Mouse (Mus musculus): Measurements from ENCODE around the gene Pth2r. TPM values are rescaled to one million over a fixed set of nuclear protein-coding genes. Genes with fewer than 3 reads are reported as not detected.

Pth2r gene
- polyA plus RNA-seq, 1 experiment, result not detected

- Histone ChIP-seq H3K27ac (ENCODE audit: insufficient read depth, low read depth, low read length) (no peak overlapping the region), H3K4me1 (ENCODE audit: control insufficient read depth, insufficient read depth, low read length) (no peaks in the 10 kb centered on the region), H3K4me3 (ENCODE audit: insufficient read depth, low read length) (no peak overlapping the region)
- TF ChIP-seq CTCF (IDR thresholded peaks at IDR 0.05; ENCODE audit: low read depth, low read length) (no peak), POLR2A (IDR thresholded peaks at IDR 0.05; ENCODE audit: borderline replicate concordance, low read depth, low read length) (no peak)
These were observed 33.2 kb downstream of the Pth2r start for GRCm38 (mm10) chr1:65315022-65315407.

DNA sequence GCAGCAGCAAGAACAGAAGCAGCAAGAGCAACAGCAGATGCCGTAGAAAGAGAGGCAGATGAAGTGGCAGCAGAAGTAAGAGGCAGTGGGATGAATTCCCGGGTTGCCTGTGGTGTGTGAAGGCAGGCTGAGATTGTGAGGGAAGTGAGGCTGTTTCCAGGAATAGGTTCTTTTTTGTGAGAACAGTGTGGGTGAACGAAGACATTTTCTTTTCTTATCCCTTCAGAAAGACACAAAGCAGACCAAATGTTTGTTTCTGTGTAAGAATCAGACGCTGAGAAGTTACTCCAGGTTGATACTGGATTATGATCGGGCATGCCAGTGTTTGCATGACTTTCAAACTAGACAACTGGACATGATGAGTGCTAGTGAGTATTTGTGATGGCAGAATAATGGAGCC, 52.2 kb downstream of the Pth2r start:
- Histone ChIP-seq H3K4me1 (ENCODE audit: control insufficient read depth, insufficient read depth, low read length) (no peaks in the 10 kb centered on the region), H3K27ac (ENCODE audit: insufficient read depth, low read depth, low read length) (no peak overlapping the region), H3K4me3 (ENCODE audit: insufficient read depth, low read length) (no peak overlapping the region)
- TF ChIP-seq POLR2A (IDR thresholded peaks at IDR 0.05; ENCODE audit: borderline replicate concordance, low read depth, low read length) (no peak), CTCF (IDR thresholded peaks at IDR 0.05; ENCODE audit: low read depth, low read length) (no peak)

GRCm38 (mm10) chr1:65337768-65338167, 55.9 kb downstream of the Pth2r start:
- Histone ChIP-seq H3K27ac (ENCODE audit: insufficient read depth, low read depth, low read length) (no peak overlapping the region), H3K4me1 (ENCODE audit: control insufficient read depth, insufficient read depth, low read length) (no peaks in the 10 kb centered on the region), H3K4me3 (ENCODE audit: insufficient read depth, low read length) (no peak overlapping the region)
- TF ChIP-seq CTCF (IDR thresholded peaks at IDR 0.05; ENCODE audit: low read depth, low read length), result no peak
- TF ChIP-seq POLR2A (IDR thresholded peaks at IDR 0.05; ENCODE audit: borderline replicate concordance, low read depth, low read length), result no peak

DNA sequence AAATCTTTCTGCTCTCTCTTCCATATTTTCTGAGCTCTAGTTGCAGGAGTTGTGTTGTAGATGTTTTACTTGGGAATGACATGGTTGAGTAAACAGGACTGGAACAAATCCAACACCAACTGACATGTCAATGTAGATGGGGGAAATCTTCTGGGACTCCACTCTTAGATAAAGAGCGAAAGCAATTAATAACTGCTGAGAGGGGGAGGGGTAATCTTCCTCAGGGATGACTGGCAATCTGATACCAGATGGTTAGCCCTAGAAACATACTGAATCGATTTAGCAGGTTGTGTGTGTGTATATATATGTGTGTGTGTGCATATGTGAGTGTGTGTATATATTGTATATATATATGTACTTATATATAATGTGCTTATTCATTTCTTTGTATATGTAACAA, 58.4 kb downstream of the Pth2r start:
- Histone ChIP-seq H3K27ac (ENCODE audit: insufficient read depth, low read depth, low read length) (no peak overlapping the region), H3K4me1 (ENCODE audit: control insufficient read depth, insufficient read depth, low read length) (no peaks in the 10 kb centered on the region), H3K4me3 (ENCODE audit: insufficient read depth, low read length) (no peak overlapping the region)
- TF ChIP-seq POLR2A (IDR thresholded peaks at IDR 0.05; ENCODE audit: borderline replicate concordance, low read depth, low read length), result no peak
- TF ChIP-seq CTCF (IDR thresholded peaks at IDR 0.05; ENCODE audit: low read depth, low read length), result no peak

GRCm38 (mm10) chr1:65352979-65353378, 71.1 kb downstream of the Pth2r start:
- TF ChIP-seq CTCF (IDR thresholded peaks at IDR 0.05; ENCODE audit: low read depth, low read length), result no peak
- TF ChIP-seq POLR2A (IDR thresholded peaks at IDR 0.05; ENCODE audit: borderline replicate concordance, low read depth, low read length), result no peak
- H3K4me1 ChIP-seq (ENCODE audit: control insufficient read depth, insufficient read depth, low read length), result no peaks in the 10 kb centered on the region
- H3K27ac ChIP-seq (ENCODE audit: insufficient read depth, low read depth, low read length), result no peak overlapping the region
- H3K4me3 ChIP-seq (ENCODE audit: insufficient read depth, low read length), result no peak overlapping the region

DNA sequence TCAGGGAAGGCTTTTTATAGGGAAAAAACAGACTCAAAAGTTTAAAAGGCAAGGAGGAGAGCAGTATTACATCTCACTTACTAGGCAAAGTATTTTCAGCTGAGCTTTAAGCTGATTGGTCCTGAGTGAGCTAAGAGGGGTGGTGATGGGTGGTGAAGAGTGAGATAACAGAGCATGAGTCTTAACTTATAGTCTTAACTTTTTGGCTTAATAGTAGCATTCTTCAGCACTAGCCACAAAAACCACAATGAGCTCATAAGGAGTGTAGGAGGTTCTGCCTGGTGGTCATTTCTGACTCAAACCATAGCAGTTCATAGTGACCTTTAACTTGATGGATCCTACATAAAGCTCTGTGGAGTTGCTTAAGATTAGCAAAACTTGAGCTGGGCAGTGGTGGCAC, 72.3 kb downstream of the Pth2r start:
- H3K4me3 ChIP-seq (ENCODE audit: insufficient read depth, low read length), result no peak overlapping the region
- TF ChIP-seq POLR2A (IDR thresholded peaks at IDR 0.05; ENCODE audit: borderline replicate concordance, low read depth, low read length), result no peak
- no peak for TF ChIP-seq CTCF (IDR thresholded peaks at IDR 0.05; ENCODE audit: low read depth, low read length)
- H3K27ac ChIP-seq (ENCODE audit: insufficient read depth, low read depth, low read length), result no peak overlapping the region
- H3K4me1 ChIP-seq (ENCODE audit: control insufficient read depth, insufficient read depth, low read length), result no peaks in the 10 kb centered on the region

- TF ChIP-seq CTCF (IDR thresholded peaks at IDR 0.05; ENCODE audit: low read depth, low read length) (peak; percentile 45; the same call in 1 of the 2 replicates), POLR2A (IDR thresholded peaks at IDR 0.05; ENCODE audit: borderline replicate concordance, low read depth, low read length) (no peak)
- Histone ChIP-seq H3K4me1 (ENCODE audit: control insufficient read depth, insufficient read depth, low read length) (no peaks in the 10 kb centered on the region), H3K4me3 (ENCODE audit: insufficient read depth, low read length) (no peak overlapping the region), H3K27ac (ENCODE audit: insufficient read depth, low read depth, low read length) (no peak overlapping the region)
These were observed 106.5 kb downstream of the Pth2r start for GRCm38 (mm10) chr1:65388328-65388727.

GRCm38 (mm10) chr1:65389621-65390020, 107.8 kb downstream of the Pth2r start:
- Histone ChIP-seq H3K4me3 (ENCODE audit: insufficient read depth, low read length) (no peak overlapping the region), H3K27ac (ENCODE audit: insufficient read depth, low read depth, low read length) (no peak overlapping the region), H3K4me1 (ENCODE audit: control insufficient read depth, insufficient read depth, low read length) (no peaks in the 10 kb centered on the region)
- TF ChIP-seq POLR2A (IDR thresholded peaks at IDR 0.05; ENCODE audit: borderline replicate concordance, low read depth, low read length) (no peak), CTCF (IDR thresholded peaks at IDR 0.05; ENCODE audit: low read depth, low read length) (no peak)

DNA sequence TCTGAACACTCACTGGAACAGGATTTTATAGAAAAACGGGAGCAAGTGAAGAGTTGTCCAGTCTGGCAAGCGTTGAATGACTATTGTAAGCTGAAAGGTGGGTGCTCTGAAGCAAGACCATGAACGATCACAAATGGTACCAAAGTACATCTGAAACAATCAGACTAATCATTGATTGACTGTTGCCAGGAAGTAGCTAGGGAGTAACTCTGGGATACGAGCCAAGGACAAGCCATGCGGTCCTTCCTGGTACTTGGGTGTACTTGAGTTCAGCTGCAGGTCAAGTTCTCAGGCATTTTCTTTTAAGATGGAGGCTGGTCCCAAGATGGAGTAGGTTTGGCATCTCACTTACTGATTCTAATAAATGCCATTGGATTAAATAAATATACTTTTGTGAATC, 125.6 kb downstream of the Pth2r start:
- H3K27ac ChIP-seq (ENCODE audit: insufficient read depth, low read depth, low read length), result no peak overlapping the region
- TF ChIP-seq POLR2A (IDR thresholded peaks at IDR 0.05; ENCODE audit: borderline replicate concordance, low read depth, low read length) (no peak), CTCF (IDR thresholded peaks at IDR 0.05; ENCODE audit: low read depth, low read length) (no peak)
- H3K4me3 ChIP-seq (ENCODE audit: insufficient read depth, low read length), result no peak overlapping the region
- H3K4me1 ChIP-seq (ENCODE audit: control insufficient read depth, insufficient read depth, low read length), result no peaks in the 10 kb centered on the region

DNA sequence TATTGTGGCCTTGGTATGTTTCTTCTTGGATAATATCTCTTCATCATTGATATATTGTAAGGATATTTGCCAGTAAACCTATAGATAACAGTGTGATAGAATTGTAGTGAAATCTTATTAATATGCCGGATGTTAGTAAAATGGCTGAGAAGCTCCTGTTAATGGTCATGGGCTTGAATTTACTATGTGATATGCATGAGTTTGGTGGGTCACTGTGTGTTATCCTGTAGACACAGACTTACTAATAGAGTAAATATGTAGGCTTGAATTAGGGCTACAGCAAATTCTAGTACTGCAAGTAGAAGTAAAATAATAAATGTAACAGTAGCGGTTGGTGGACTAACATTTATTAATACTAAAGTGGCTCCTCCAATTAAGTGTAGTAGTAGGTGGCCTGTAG, 139.1 kb downstream of the Pth2r start:
- TF ChIP-seq POLR2A (IDR thresholded peaks at IDR 0.05; ENCODE audit: borderline replicate concordance, low read depth, low read length), result no peak
- TF ChIP-seq CTCF (IDR thresholded peaks at IDR 0.05; ENCODE audit: low read depth, low read length), result no peak
- Histone ChIP-seq H3K4me3 (ENCODE audit: insufficient read depth, low read length) (no peak overlapping the region), H3K4me1 (ENCODE audit: control insufficient read depth, insufficient read depth, low read length) (no peaks in the 10 kb centered on the region), H3K27ac (ENCODE audit: insufficient read depth, low read depth, low read length) (no peak overlapping the region)

DNA sequence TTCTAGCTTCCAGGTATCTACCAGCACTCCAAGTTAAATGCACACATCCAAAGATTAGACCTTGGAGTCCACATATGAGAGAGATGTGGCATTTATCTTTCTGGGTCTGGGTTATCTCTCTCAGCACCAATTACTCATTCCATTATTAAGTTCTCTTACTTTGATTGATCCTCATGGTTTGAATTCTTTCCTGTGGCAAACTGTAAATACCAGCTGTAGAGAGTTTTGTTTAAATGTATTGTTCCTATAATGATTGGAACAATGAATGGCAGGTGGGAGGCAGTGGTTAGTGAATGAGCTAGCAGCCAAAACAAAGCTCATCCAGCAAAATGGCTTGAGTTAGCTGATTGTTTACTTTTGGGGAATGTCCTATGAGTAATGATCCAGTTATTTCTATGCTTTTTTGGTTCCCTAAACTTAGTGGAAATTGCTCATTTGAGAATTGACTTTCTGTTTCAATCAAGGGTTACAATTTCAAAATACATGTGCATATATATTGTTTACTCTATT, 140.7 kb downstream of the Pth2r start:
- Histone ChIP-seq H3K27ac (ENCODE audit: insufficient read depth, low read depth, low read length) (no peak overlapping the region), H3K4me3 (ENCODE audit: insufficient read depth, low read length) (no peak overlapping the region), H3K4me1 (ENCODE audit: control insufficient read depth, insufficient read depth, low read length) (no peaks in the 10 kb centered on the region)
- TF ChIP-seq POLR2A (IDR thresholded peaks at IDR 0.05; ENCODE audit: borderline replicate concordance, low read depth, low read length) (no peak), CTCF (IDR thresholded peaks at IDR 0.05; ENCODE audit: low read depth, low read length) (no peak)

Other genes starting within 250 kb of the Pth2r start
- gene Akr1cl, start 249.3 kb upstream of the Pth2r start, polyA plus RNA-seq (2012; ENCODE audit: insufficient read depth, insufficient read length, missing spikeins), result not detected in 2 replicates
- gene Cryge, start 230.9 kb upstream of the Pth2r start, polyA plus RNA-seq (2012; ENCODE audit: insufficient read depth, insufficient read length, missing spikeins), result not detected in 2 replicates
- not detected in 2 replicates for gene Crygd, start 218.6 kb upstream of the Pth2r start, polyA plus RNA-seq (2012; ENCODE audit: insufficient read depth, insufficient read length, missing spikeins)
- not detected in 2 replicates for gene Crygc, start 208.4 kb upstream of the Pth2r start, polyA plus RNA-seq (2012; ENCODE audit: insufficient read depth, insufficient read length, missing spikeins)
- gene Crygb, start 199.8 kb upstream of the Pth2r start, polyA plus RNA-seq (2012; ENCODE audit: insufficient read depth, insufficient read length, missing spikeins), result not detected in 2 replicates
- not detected in 2 replicates for gene Cryga, start 178.7 kb upstream of the Pth2r start, polyA plus RNA-seq (2012; ENCODE audit: insufficient read depth, insufficient read length, missing spikeins)
- not detected in 2 replicates for gene Gm28845, start 162.5 kb upstream of the Pth2r start, polyA plus RNA-seq (2012; ENCODE audit: insufficient read depth, insufficient read length, missing spikeins)
- gene D630023F18Rik, start 158.8 kb upstream of the Pth2r start, polyA plus RNA-seq (2012; ENCODE audit: insufficient read depth, insufficient read length, missing spikeins), result 1.3 and 2.1 TPM in 2 replicates
- gene Idh1, start 95.6 kb upstream of the Pth2r start, polyA plus RNA-seq (2012; ENCODE audit: insufficient read depth, insufficient read length, missing spikeins), result 242 and 261 TPM in 2 replicates
- gene Pikfyve, start 95.4 kb upstream of the Pth2r start, polyA plus RNA-seq (2012; ENCODE audit: insufficient read depth, insufficient read length, missing spikeins), result 35.0 and 37.5 TPM in 2 replicates